Mouse (Mus musculus): Measurements from ENCODE around the gene Sptan1. TPM values are rescaled to one million over a fixed set of nuclear protein-coding genes. Genes with fewer than 3 reads are reported as not detected.
A peak's percentile ranks its signal among the peaks of the same experiment; 100 is the strongest.

Gene Sptan1
- polyA plus RNA-seq, 1 experiment: 167 TPM

DNA sequence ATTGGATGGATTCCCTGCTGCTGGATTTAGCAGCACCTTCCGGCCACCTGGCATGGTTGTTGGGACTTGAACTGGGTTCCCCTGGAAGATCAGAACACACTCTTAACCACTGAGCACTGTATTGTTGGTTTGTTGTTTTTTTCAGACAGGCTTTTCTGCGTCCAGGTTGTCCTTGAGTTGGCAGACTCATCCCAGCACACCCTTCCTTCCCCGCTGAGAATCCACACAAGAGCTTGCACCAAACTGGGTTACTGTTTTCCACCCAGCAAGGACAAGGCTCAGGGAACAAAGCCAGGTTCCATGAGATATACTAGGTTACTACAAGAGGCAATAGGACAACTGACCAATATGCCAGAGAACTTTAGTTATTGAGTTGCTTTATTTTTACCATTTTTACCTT, 91.4 kb downstream of the Sptan1 start:
- Histone ChIP-seq H3K27me3 (ENCODE audit: control insufficient read depth, insufficient read depth, insufficient read length) (no peaks in the 10 kb centered on the region), H3ac (ENCODE audit: control insufficient read depth, insufficient read length) (no peak overlapping the region), H3K36me3 (ENCODE audit: control insufficient read depth, insufficient read depth) (no peaks in the 10 kb centered on the region), H3K4me3 (no peak overlapping the region), H3K79me2 (ENCODE audit: control insufficient read depth, insufficient read depth) (no peaks in the 10 kb centered on the region), H3K4me2 (ENCODE audit: low read depth) (no peak overlapping the region)
- TF ChIP-seq TCF12 (IDR thresholded peaks at IDR 0.05; ENCODE audit: insufficient read depth, poor library complexity, severe bottlenecking) (no peak), POLR2AphosphoS2 (IDR thresholded peaks at IDR 0.05; ENCODE audit: insufficient read length, low read depth) (no peak), REST (IDR thresholded peaks at IDR 0.05; ENCODE audit: insufficient read depth, insufficient read length) (no peak), MYOD1 (IDR thresholded peaks at IDR 0.05; ENCODE audit: control insufficient read depth in 1 of 3, insufficient read length in 2 of 3, low read depth in 2 of 3) (no peak), MYOG (IDR thresholded peaks at IDR 0.05; ENCODE audit: control insufficient read depth in 1 of 3, insufficient read depth in 1 of 3, insufficient read length in 2 of 3, low read depth in 2 of 3) (no peak), CEBPB (IDR thresholded peaks at IDR 0.05; ENCODE audit: insufficient read depth, poor library complexity, severe bottlenecking) (no peak)

DNA sequence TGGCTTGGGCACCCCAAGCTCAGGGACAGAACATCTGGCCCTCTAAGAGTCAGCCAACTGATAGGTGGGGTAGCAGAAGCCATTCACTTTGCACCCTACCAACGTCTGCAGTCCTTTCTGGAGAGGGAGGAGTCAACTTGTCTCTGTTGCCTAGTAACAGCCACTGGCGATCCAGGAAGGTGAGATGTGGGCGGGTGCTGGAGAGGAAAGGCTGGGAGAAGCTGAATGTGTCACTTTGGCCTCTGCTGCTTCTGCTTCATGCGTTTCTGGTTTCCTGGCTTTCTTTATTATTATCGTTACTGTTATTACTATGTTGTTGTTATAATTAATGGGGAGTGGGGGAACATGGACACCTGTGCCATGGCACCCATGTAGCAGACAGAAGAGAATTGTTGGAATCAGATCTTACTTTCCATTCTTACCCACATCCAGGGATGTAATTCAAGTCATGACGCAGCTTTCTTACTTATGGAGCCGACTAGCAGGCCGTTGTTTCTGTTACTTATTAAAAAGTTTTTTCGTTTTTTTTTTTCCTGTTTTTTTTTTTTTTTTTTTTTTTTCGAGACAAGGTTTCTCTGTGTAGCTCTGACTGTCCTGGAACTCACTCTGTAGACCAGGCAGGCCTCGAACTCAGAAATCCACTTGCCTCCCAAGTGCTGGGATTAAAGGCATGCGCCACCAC, 92.0 kb downstream of the Sptan1 start, which contains the start of gene Set:
Gene Set, plus strand, starts transcription at position 156 of the 682 bp plus-strand sequence.
- Histone ChIP-seq H3K79me2 (ENCODE audit: control insufficient read depth, insufficient read depth) (no peaks in the 10 kb centered on the region), H3K4me2 (ENCODE audit: low read depth) (no peak within 1 kb of the TSS), H3K27me3 (ENCODE audit: control insufficient read depth, insufficient read depth, insufficient read length) (no peaks in the 10 kb centered on the region), H3ac (ENCODE audit: control insufficient read depth, insufficient read length) (no peak within 1 kb of the TSS), H3K36me3 (ENCODE audit: control insufficient read depth, insufficient read depth) (no peaks in the 10 kb centered on the region), H3K4me3 (no peak within 1 kb of the TSS)
- TF ChIP-seq REST (IDR thresholded peaks at IDR 0.05; ENCODE audit: insufficient read depth, insufficient read length) (no peak), POLR2AphosphoS2 (IDR thresholded peaks at IDR 0.05; ENCODE audit: insufficient read length, low read depth) (no peak), MYOG (IDR thresholded peaks at IDR 0.05; ENCODE audit: control insufficient read depth in 1 of 3, insufficient read depth in 1 of 3, insufficient read length in 2 of 3, low read depth in 2 of 3) (no peak), TCF12 (IDR thresholded peaks at IDR 0.05; ENCODE audit: insufficient read depth, poor library complexity, severe bottlenecking) (no peak), MYOD1 (IDR thresholded peaks at IDR 0.05; ENCODE audit: control insufficient read depth in 1 of 3, insufficient read length in 2 of 3, low read depth in 2 of 3) (no peak), E2F4 (IDR thresholded peaks at IDR 0.05; ENCODE audit: insufficient read depth) (no peak), CEBPB (IDR thresholded peaks at IDR 0.05; ENCODE audit: insufficient read depth, poor library complexity, severe bottlenecking) (no peak), USF1 (IDR thresholded peaks at IDR 0.05; ENCODE audit: low read depth) (no peak), MAX (IDR thresholded peaks at IDR 0.05; ENCODE audit: low read depth) (no peak), TCF3 (IDR thresholded peaks at IDR 0.05; ENCODE audit: insufficient read length, low read depth) (no peak), SRF (IDR thresholded peaks at IDR 0.05; ENCODE audit: control insufficient read depth, insufficient read length, low read depth) (no peak), POLR2A (IDR thresholded peaks at IDR 0.05; ENCODE audit: insufficient read length, low read depth) (no peak)

DNA sequence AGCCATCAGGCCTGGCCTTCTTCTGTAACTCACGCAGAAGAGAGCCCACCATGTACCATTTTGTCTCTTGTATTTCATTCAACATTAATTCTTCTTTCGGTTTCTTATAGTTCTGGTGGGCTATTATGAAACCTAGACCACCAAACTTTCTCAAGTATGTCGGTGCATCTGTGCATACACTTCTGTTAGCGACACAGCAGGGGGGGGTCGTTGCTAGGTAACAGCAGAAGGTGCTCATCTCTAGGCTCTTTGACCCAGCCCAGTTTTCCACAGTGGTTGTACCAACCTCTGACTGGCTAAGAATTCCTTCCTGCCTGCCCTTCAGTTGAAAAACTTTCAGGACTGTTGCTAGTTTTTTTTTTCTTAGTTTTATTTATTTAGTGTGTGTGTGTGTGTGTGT, 93.1 kb downstream of the Sptan1 start:
- H3ac ChIP-seq (ENCODE audit: control insufficient read depth, insufficient read length): no peak overlapping the region
- no peak overlapping the region for H3K4me3 ChIP-seq
- H3K4me2 ChIP-seq (ENCODE audit: low read depth): no peak overlapping the region
- peaks cover 6% of the 10 kb centered on the region for H3K79me2 ChIP-seq (ENCODE audit: control insufficient read depth, insufficient read depth)
- TF ChIP-seq MAX (IDR thresholded peaks at IDR 0.05; ENCODE audit: low read depth) (no peak), MYOD1 (IDR thresholded peaks at IDR 0.05; ENCODE audit: control insufficient read depth in 1 of 3, insufficient read length in 2 of 3, low read depth in 2 of 3) (no peak), E2F4 (IDR thresholded peaks at IDR 0.05; ENCODE audit: insufficient read depth) (no peak), TCF12 (IDR thresholded peaks at IDR 0.05; ENCODE audit: insufficient read depth, poor library complexity, severe bottlenecking) (no peak), POLR2A (IDR thresholded peaks at IDR 0.05; ENCODE audit: insufficient read length, low read depth) (no peak), POLR2AphosphoS2 (IDR thresholded peaks at IDR 0.05; ENCODE audit: insufficient read length, low read depth) (no peak), CEBPB (IDR thresholded peaks at IDR 0.05; ENCODE audit: insufficient read depth, poor library complexity, severe bottlenecking) (no peak), MYOG (IDR thresholded peaks at IDR 0.05; ENCODE audit: control insufficient read depth in 1 of 3, insufficient read depth in 1 of 3, insufficient read length in 2 of 3, low read depth in 2 of 3) (no peak), USF1 (IDR thresholded peaks at IDR 0.05; ENCODE audit: low read depth) (no peak), TCF3 (IDR thresholded peaks at IDR 0.05; ENCODE audit: insufficient read length, low read depth) (no peak), REST (IDR thresholded peaks at IDR 0.05; ENCODE audit: insufficient read depth, insufficient read length) (no peak), SRF (IDR thresholded peaks at IDR 0.05; ENCODE audit: control insufficient read depth, insufficient read length, low read depth) (no peak)
- no peaks in the 10 kb centered on the region for H3K27me3 ChIP-seq (ENCODE audit: control insufficient read depth, insufficient read depth, insufficient read length)
- H3K36me3 ChIP-seq (ENCODE audit: control insufficient read depth, insufficient read depth): no peaks in the 10 kb centered on the region

DNA sequence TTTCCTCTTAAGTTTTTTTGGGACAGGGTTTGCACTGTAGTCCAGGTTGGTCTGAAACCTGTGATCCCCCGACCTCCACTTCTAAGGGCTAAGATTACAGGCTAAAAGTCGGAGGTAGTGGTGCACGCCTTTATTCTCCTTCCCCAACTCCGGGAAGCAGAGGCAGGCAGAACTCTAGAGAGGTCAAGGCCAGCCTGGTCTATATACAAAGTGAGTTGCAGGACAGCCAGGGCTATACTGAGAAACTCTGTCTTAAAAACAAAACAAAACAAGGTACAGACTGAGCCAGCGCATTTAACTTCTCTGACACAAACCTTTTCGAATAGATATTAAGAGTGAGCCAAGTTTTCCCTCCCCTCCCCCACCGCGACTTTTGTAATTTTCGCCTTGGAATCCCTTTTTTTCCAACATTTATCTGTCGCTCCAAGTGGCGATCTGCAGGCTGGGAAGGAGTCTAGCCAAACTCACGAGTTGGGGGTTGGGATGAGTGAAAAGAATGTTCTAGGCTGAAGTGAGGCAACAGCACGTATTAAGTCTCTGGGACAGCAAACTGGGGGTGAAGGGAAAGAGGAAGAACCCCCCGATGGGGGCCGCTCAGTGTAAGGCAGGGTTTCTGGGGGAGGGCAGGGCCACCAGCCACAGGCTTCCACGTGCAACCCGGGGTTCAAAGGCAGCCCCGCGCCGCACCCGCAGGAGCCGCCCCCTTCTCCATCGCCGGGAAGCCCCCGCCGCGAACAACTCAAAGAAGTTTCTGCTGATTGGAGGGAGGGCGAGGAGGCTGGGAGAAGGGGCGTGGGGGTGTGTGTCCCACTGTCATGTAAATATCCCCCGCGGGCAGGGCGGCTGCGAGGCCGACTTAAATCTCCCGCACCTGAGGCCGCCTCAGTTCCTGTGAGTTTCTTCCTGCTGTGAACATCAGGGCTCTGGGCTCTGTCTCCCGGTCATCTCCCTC, 96.1 kb downstream of the Sptan1 start:
- H3K4me2 ChIP-seq (ENCODE audit: low read depth): peak overlapping the region; percentile 89
- H3K27me3 ChIP-seq (ENCODE audit: control insufficient read depth, insufficient read depth, insufficient read length): no peaks in the 10 kb centered on the region
- H3K79me2 ChIP-seq (ENCODE audit: control insufficient read depth, insufficient read depth): peaks cover 30% of the 10 kb centered on the region
- no peaks in the 10 kb centered on the region for H3K36me3 ChIP-seq (ENCODE audit: control insufficient read depth, insufficient read depth)
- TF ChIP-seq TCF12 (IDR thresholded peaks at IDR 0.05; ENCODE audit: insufficient read depth, poor library complexity, severe bottlenecking): no peak
- TF ChIP-seq POLR2AphosphoS2 (IDR thresholded peaks at IDR 0.05; ENCODE audit: insufficient read length, low read depth): no peak
- no peak for TF ChIP-seq TCF3 (IDR thresholded peaks at IDR 0.05; ENCODE audit: insufficient read length, low read depth)
- no peak for TF ChIP-seq USF1 (IDR thresholded peaks at IDR 0.05; ENCODE audit: low read depth)
- no peak for TF ChIP-seq POLR2A (IDR thresholded peaks at IDR 0.05; ENCODE audit: insufficient read length, low read depth)
- TF ChIP-seq MYOD1 (IDR thresholded peaks at IDR 0.05; ENCODE audit: control insufficient read depth in 1 of 3, insufficient read length in 2 of 3, low read depth in 2 of 3): no peak
- no peak for TF ChIP-seq CEBPB (IDR thresholded peaks at IDR 0.05; ENCODE audit: insufficient read depth, poor library complexity, severe bottlenecking)
- TF ChIP-seq MAX (IDR thresholded peaks at IDR 0.05; ENCODE audit: low read depth): no peak
- TF ChIP-seq SRF (IDR thresholded peaks at IDR 0.05; ENCODE audit: control insufficient read depth, insufficient read length, low read depth): no peak
- TF ChIP-seq MYOG (IDR thresholded peaks at IDR 0.05; ENCODE audit: control insufficient read depth in 1 of 3, insufficient read depth in 1 of 3, insufficient read length in 2 of 3, low read depth in 2 of 3): no peak
- TF ChIP-seq REST (IDR thresholded peaks at IDR 0.05; ENCODE audit: insufficient read depth, insufficient read length): no peak
- TF ChIP-seq E2F4 (IDR thresholded peaks at IDR 0.05; ENCODE audit: insufficient read depth): no peak
- H3K4me3 ChIP-seq: peak overlapping the region; percentile 74
- H3ac ChIP-seq (ENCODE audit: control insufficient read depth, insufficient read length): peak overlapping the region; percentile 58
